Mouse (Mus musculus): ENCODE measurements around the gene Lin54.

DNA sequence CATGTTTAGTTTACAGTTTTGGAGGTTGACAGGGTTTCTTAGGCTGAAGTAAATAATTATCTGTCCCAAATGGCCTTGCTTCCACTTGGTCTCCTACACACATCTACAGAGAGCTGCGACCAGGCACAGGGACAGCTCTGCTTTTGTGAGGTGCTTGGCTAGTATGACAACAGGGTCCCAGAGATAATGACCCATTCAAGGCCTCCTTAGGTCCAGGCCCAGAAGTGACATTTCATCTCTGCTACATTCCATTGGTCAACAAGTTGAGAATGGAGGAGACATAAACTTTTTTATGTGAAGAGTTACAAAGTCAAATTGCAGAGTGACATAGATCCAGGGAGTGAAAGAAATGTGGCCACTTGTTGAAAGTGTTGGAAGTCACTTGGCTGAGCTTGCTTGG lies 22.9 kb upstream of the Lin54 start:
- no peak for TF ChIP-seq CTCF (IDR thresholded peaks at IDR 0.05; ENCODE audit: insufficient read depth, low read length)
- no peak for TF ChIP-seq POLR2A (IDR thresholded peaks at IDR 0.05; ENCODE audit: borderline replicate concordance, extremely low read depth, low read depth, low read length)

All from lung, adult 2 months (tissue).